ENCODE assay signal across 8 mouse cellular contexts in the genomic region with DNA sequence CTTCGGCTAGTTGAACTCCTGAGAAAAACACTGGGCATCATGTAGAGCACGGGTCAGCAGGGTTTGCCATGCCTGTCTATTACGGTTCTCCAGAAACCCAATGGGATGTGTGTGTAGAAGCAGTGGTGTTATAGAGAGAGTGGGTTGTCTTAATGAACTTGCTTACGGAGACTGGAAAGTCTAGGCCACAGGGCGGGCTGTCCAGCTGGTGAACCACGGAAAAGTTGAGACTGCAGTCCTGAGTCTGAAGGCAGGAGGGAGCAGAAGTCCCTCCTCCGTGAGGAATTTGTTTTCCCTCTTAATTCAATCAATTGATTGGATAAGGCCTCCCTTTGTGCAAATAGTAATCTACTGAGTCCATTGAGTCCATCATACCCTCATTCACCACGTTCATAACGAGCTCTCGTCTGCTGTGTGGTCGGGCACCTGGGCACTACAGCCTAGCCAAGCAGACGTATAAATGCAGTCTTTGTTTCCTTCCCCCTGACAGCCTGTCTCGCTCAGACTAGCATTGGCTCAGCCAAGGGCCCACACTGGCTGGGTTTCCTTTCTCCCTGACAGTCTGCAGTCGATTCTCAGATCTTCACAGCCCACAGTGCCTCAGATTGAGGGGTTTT.
DNase-seq lines count a peak whose midpoint lies in the region; ATAC-seq lines count a peak whose summit lies in the region.
"Had no signal": no experiment of that assay in that cellular context is flagged by ENCODE, and none has a peak within 500 bp of the region (broad histone marks: within the 10 kb centered on the region; RNA-seq: fewer than 3 reads in every experiment).

No protein-coding gene starts in this region.

- WGBS in embryonic facial prominence, embryonic 12.5 days: 30% methylated on average over 14 of the region's 14 CpGs
- WGBS in hindbrain, embryonic 13.5 days: 48% methylated on average over 14 of the region's 14 CpGs
- 52% methylated on average over 14 of the region's 14 CpGs for WGBS in midbrain, embryonic 12.5 days

- H3K27ac ChIP-seq in embryonic facial prominence, embryonic 12.5 days: peak overlapping the region; percentile 65
- peak overlapping the region; percentile 48; the same call in 1 of the 2 replicates for H3K27ac ChIP-seq in hindbrain, embryonic 13.5 days
- no peak overlapping the region; the same call in 1 of the 2 replicates for H3K27ac ChIP-seq in midbrain, embryonic 12.5 days (replicated peaks)

- H3K27me3 ChIP-seq in embryonic facial prominence, embryonic 12.5 days: no peaks in the 10 kb centered on the region
- H3K27me3 ChIP-seq in hindbrain, embryonic 13.5 days: peaks cover 7% of the 10 kb centered on the region; the same call in 1 of the 2 replicates
- H3K27me3 ChIP-seq in midbrain, embryonic 12.5 days: 0 out of 2 replicates have a peak, but pooled peaks cover 3% of the 10 kb centered on the region

- DNase-seq in Muller cell, postnatal 12 days (ENCODE audit: inconsistent ontology term): peak; percentile 86
- DNase-seq in liver: no peak
- no peak for DNase-seq in cerebellum, adult 11 months
- DNase-seq: kidney, adult 2 months had no signal

- no peak overlapping the region for H3K4me3 ChIP-seq in embryonic facial prominence, embryonic 12.5 days
- H3K4me3 ChIP-seq in hindbrain, embryonic 13.5 days: no peak overlapping the region
- no peak overlapping the region for H3K4me3 ChIP-seq in midbrain, embryonic 12.5 days

- H3K9ac ChIP-seq in embryonic facial prominence, embryonic 12.5 days: no peak overlapping the region
- H3K9ac ChIP-seq in hindbrain, embryonic 13.5 days: no peak overlapping the region
- no peak overlapping the region for H3K9ac ChIP-seq in midbrain, embryonic 12.5 days (replicated peaks)

- H3K4me1 ChIP-seq in embryonic facial prominence, embryonic 12.5 days: no peaks in the 10 kb centered on the region; the same call in 1 of the 2 replicates
- H3K4me1 ChIP-seq in hindbrain, embryonic 13.5 days (replicated peaks): peaks cover 32% of the 10 kb centered on the region
- H3K4me1 ChIP-seq in midbrain, embryonic 12.5 days: peaks cover 17% of the 10 kb centered on the region

- no peaks in the 10 kb centered on the region for H3K36me3 ChIP-seq in embryonic facial prominence, embryonic 12.5 days
- peaks cover 11% of the 10 kb centered on the region for H3K36me3 ChIP-seq in hindbrain, embryonic 13.5 days
- H3K36me3 ChIP-seq in midbrain, embryonic 12.5 days: 0 out of 2 replicates have a peak, but pooled peaks cover 7% of the 10 kb centered on the region

- peaks cover 4% of the 10 kb centered on the region; the same call in 1 of the 2 replicates for H3K9me3 ChIP-seq in embryonic facial prominence, embryonic 12.5 days
- H3K9me3 ChIP-seq in hindbrain, embryonic 13.5 days: no peaks in the 10 kb centered on the region
- H3K9me3 ChIP-seq in midbrain, embryonic 12.5 days: no peaks in the 10 kb centered on the region

- H3K4me2 ChIP-seq in embryonic facial prominence, embryonic 12.5 days (replicated peaks): no peak overlapping the region
- no peak overlapping the region for H3K4me2 ChIP-seq in hindbrain, embryonic 13.5 days
- H3K4me2 ChIP-seq in midbrain, embryonic 12.5 days (replicated peaks): no peak overlapping the region

- peak; percentile 86; the same call in 1 of the 2 replicates for ATAC-seq in embryonic facial prominence, embryonic 12.5 days (ENCODE audit: insufficient number of reproducible peaks, insufficient read depth, low FRiP score, low TSS enrichment)
- ATAC-seq in hindbrain, embryonic 13.5 days (ENCODE audit: low FRiP score): peak; percentile 63
- peak; percentile 66 for ATAC-seq in midbrain, embryonic 12.5 days (ENCODE audit: low FRiP score, low read depth)
- no peak for ATAC-seq in megakaryocyte progenitor cell, adult 5-6 weeks (replicated peaks; ENCODE audit: poor library complexity)
